Mouse (Mus musculus) ES-E14 (cell line): ENCODE data around the gene Prkar2b.

ENCODE experiments used
- CHD2 ChIP-seq: IDR thresholded peaks from 2 replicates; pipeline ENCODE4 v1.6.1; 2014; ENCODE audit warnings: mild to moderate bottlenecking, low read depth, low read length, inconsistent platforms
- HCFC1 ChIP-seq: IDR thresholded peaks from 2 replicates; pipeline ENCODE4 v1.6.1; 2012; ENCODE audit warnings: low read length, inconsistent platforms, borderline replicate concordance; ENCODE audit not compliant: insufficient read depth
- MAFK ChIP-seq: IDR thresholded peaks from 2 replicates; pipeline ENCODE4 v1.6.1; 2014; ENCODE audit warnings: mild to moderate bottlenecking, low read depth, low read length, inconsistent platforms; ENCODE audit not compliant: insufficient read depth
- ZC3H11A ChIP-seq: IDR thresholded peaks from 2 replicates; pipeline ENCODE4 v1.6.1; 2012; ENCODE audit warnings: low read depth, mild to moderate bottlenecking, inconsistent platforms, low read length, borderline replicate concordance
- ZNF384 ChIP-seq: IDR thresholded peaks from 2 replicates; pipeline ENCODE4 v1.6.1; 2012; ENCODE audit warnings: low read depth, low read length, inconsistent platforms

DNA sequence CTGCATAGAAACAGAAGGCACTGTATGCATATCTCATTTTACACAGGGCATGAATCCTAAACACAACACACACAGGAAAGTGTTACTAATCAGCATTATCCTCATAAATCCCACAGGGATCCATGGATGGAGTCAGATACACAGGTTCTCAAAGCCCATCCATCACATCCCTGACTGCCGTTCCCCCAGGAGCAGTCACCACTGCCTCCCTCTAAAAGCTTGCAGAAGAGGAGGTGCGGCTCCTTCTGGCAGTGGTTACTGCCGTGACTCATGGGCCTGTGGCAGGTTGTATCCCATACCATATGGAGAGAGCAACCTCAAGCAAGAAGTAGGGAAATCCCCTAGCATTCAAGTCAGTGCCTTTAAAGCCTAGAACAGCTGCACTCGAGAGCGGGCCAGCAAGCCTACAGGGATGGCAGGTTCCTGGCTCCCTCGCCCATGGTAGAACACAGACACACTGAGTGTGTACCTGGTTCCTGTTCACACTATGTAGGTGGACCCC is 45.8 kb downstream of the Prkar2b start:
- TF ChIP-seq ZNF384 (no peak), MAFK (no peak), ZC3H11A (no peak), HCFC1 (no peak), CHD2 (no peak)
